Comparison of ENCODE assay signal across 8 mouse cellular contexts in genomic region chr7:30859290-30859634, GRCm38 (mm10). TPM values are rescaled to one million over a fixed set of nuclear protein-coding genes. Genes with fewer than 3 reads are reported as not detected.
DNase-seq lines count a peak whose midpoint lies in the region; ATAC-seq and TF ChIP-seq lines count a peak whose summit lies in the region.

No protein-coding gene starts in this region.

- H3K4me2 ChIP-seq in limb, embryonic 13.5 days (replicated peaks) = peak overlapping the region; percentile 57
- peak overlapping the region; percentile 39; the same call in 1 of the 2 replicates for H3K4me2 ChIP-seq in midbrain, postnatal 0 days (ENCODE audit: low read depth, low read length, poor library complexity, severe bottlenecking)

- no peak overlapping the region for H3K27ac ChIP-seq in limb, embryonic 13.5 days
- no peak overlapping the region for H3K27ac ChIP-seq in midbrain, postnatal 0 days (ENCODE audit: low read depth, low read length)

- peak; percentile 91 for TF ChIP-seq CTCF in midbrain, postnatal 0 days (IDR thresholded peaks at IDR 0.05)

- H3K4me3 ChIP-seq in limb, embryonic 13.5 days = no peak overlapping the region
- no peak overlapping the region for H3K4me3 ChIP-seq in midbrain, postnatal 0 days (ENCODE audit: low read depth, low read length)

- ATAC-seq in limb, embryonic 13.5 days (ENCODE audit: low FRiP score, low read depth) = peak; percentile 49
- peak; percentile 55 for ATAC-seq in midbrain, postnatal 0 days (ENCODE audit: low FRiP score)

- no peaks in the 10 kb centered on the region for H3K36me3 ChIP-seq in limb, embryonic 13.5 days
- H3K36me3 ChIP-seq in midbrain, postnatal 0 days (ENCODE audit: insufficient read depth, low read length) = no peaks in the 10 kb centered on the region

- DNase-seq in gastrocnemius, adult 18-20 months (ENCODE audit: low spot score) = peak; percentile 42
- DNase-seq in gastrocnemius, postnatal 25 days = no peak
- peak; percentile 57 to 79 for DNase-seq in cerebellum, postnatal 25 days
- DNase-seq in gastrocnemius, postnatal 10 days = peak; percentile 63
- DNase-seq in kidney, adult 9 months = peak; percentile 81
- DNase-seq in midbrain, postnatal 0 days (ENCODE audit: low spot score) = peak; percentile 85
- DNase-seq in spleen, postnatal 4 days (ENCODE audit: low spot score in 2 of 2) = peak; percentile 79 to 90

- H3K9me3 ChIP-seq in limb, embryonic 13.5 days = no peaks in the 10 kb centered on the region
- H3K9me3 ChIP-seq in midbrain, postnatal 0 days (ENCODE audit: low read length) = no peaks in the 10 kb centered on the region

- no peaks in the 10 kb centered on the region for H3K4me1 ChIP-seq in limb, embryonic 13.5 days
- no peaks in the 10 kb centered on the region for H3K4me1 ChIP-seq in midbrain, postnatal 0 days (ENCODE audit: insufficient read depth, low read length)

- H3K9ac ChIP-seq in limb, embryonic 13.5 days = no peak overlapping the region
- H3K9ac ChIP-seq in midbrain, postnatal 0 days (replicated peaks; ENCODE audit: low read length, poor library complexity, severe bottlenecking) = no peak overlapping the region

- peaks cover 15% of the 10 kb centered on the region; the same call in 1 of the 2 replicates for H3K27me3 ChIP-seq in limb, embryonic 13.5 days
- H3K27me3 ChIP-seq in midbrain, postnatal 0 days (ENCODE audit: insufficient read depth, low read length) = no peaks in the 10 kb centered on the region; the same call in none of the 2 replicates

RNA-seq across cellular contexts. Expression of gene Ffar1, which starts 2.1 kb away (rescaled TPM):
- not detected for total RNA-seq in gastrocnemius, adult 18-20 months (2021)
- total RNA-seq in gastrocnemius, postnatal 25 days (2021) = not detected
- total RNA-seq in gastrocnemius, postnatal 10 days (2021) = not detected
- not detected in 2 replicates for polyA plus RNA-seq in limb, embryonic 13.5 days (2015; fragmentation: Nextera tagmentation; extraction: Ambion mirVana)
- total RNA-seq in midbrain, postnatal 0 days (2014; rRNA removed) = not detected in 2 replicates
- not detected in 2 replicates for polyA plus RNA-seq in midbrain, postnatal 0 days (2015; fragmentation: Nextera tagmentation; extraction: Ambion mirVana)

RNA-seq across cellular contexts. Expression of gene Ffar3, which starts 3.3 kb away (rescaled TPM):
- not detected for total RNA-seq in gastrocnemius, adult 18-20 months (2021)
- total RNA-seq in gastrocnemius, postnatal 25 days (2021) = not detected
- total RNA-seq in gastrocnemius, postnatal 10 days (2021) = not detected
- polyA plus RNA-seq in limb, embryonic 13.5 days (2015; fragmentation: Nextera tagmentation; extraction: Ambion mirVana) = not detected in 2 replicates
- not detected in 2 replicates for total RNA-seq in midbrain, postnatal 0 days (2014; rRNA removed)
- not detected in 2 replicates for polyA plus RNA-seq in midbrain, postnatal 0 days (2015; fragmentation: Nextera tagmentation; extraction: Ambion mirVana)

RNA-seq across cellular contexts. Expression of gene Cd22, which starts 20.9 kb away (rescaled TPM):
- total RNA-seq in gastrocnemius, adult 18-20 months (2021) = not detected
- total RNA-seq in gastrocnemius, postnatal 25 days (2021) = under 1 TPM; 0.13 to 0.23 TPM
- 1 to 10 TPM in 1 of 2 experiments, not detected in 1; 2.3 TPM for total RNA-seq in gastrocnemius, postnatal 10 days (2021)
- 0.09 and 0.32 TPM in 2 replicates for polyA plus RNA-seq in limb, embryonic 13.5 days (2015; fragmentation: Nextera tagmentation; extraction: Ambion mirVana)
- 0.24 and 0.71 TPM in 2 replicates for total RNA-seq in midbrain, postnatal 0 days (2014; rRNA removed)
- polyA plus RNA-seq in midbrain, postnatal 0 days (2015; fragmentation: Nextera tagmentation; extraction: Ambion mirVana) = 0.06 and 0.16 TPM in 2 replicates

RNA-seq across cellular contexts. Expression of gene Ffar2, which starts 35.7 kb away (rescaled TPM):
- total RNA-seq in gastrocnemius, adult 18-20 months (2021) = under 1 TPM; 0.50 to 0.90 TPM
- total RNA-seq in gastrocnemius, postnatal 25 days (2021) = 1 to 10 TPM in 1 of 2 experiments, not detected in 1; 2.4 TPM
- total RNA-seq in gastrocnemius, postnatal 10 days (2021) = 1 to 10 TPM in 1 of 2 experiments, under 1 TPM in 1; 0.56 to 1.2 TPM
- not detected in 2 replicates for polyA plus RNA-seq in limb, embryonic 13.5 days (2015; fragmentation: Nextera tagmentation; extraction: Ambion mirVana)
- total RNA-seq in midbrain, postnatal 0 days (2014; rRNA removed) = not detected in 2 replicates
- 0.07 and 0.25 TPM in 2 replicates for polyA plus RNA-seq in midbrain, postnatal 0 days (2015; fragmentation: Nextera tagmentation; extraction: Ambion mirVana)

RNA-seq across cellular contexts. Expression of gene Mag, which starts 55.4 kb away (rescaled TPM):
- total RNA-seq in gastrocnemius, adult 18-20 months (2021) = under 1 TPM; 0.48 to 0.76 TPM
- total RNA-seq in gastrocnemius, postnatal 25 days (2021) = 1 to 10 TPM; 1.1 to 1.8 TPM
- 10 to 100 TPM in 1 of 2 experiments, 1 to 10 TPM in 1; 8.4 to 10.4 TPM for total RNA-seq in gastrocnemius, postnatal 10 days (2021)
- polyA plus RNA-seq in limb, embryonic 13.5 days (2015; fragmentation: Nextera tagmentation; extraction: Ambion mirVana) = 0.38 and 0.42 TPM in 2 replicates
- 5.3 and 14.9 TPM in 2 replicates for total RNA-seq in midbrain, postnatal 0 days (2014; rRNA removed)
- polyA plus RNA-seq in midbrain, postnatal 0 days (2015; fragmentation: Nextera tagmentation; extraction: Ambion mirVana) = 5.7 and 6.9 TPM in 2 replicates
